Mouse (Mus musculus) cerebellum, postnatal 25 days (tissue): Measurements from ENCODE around the gene Mthfd1.

ENCODE experiments used
- DNase-seq, 2 experiments: peaks; one replicate each; pipeline ENCODE4 v3.0.0; 2021; ENCODE audit warnings: mixed read lengths in 2 of 2

Mthfd1 gene

DNA sequence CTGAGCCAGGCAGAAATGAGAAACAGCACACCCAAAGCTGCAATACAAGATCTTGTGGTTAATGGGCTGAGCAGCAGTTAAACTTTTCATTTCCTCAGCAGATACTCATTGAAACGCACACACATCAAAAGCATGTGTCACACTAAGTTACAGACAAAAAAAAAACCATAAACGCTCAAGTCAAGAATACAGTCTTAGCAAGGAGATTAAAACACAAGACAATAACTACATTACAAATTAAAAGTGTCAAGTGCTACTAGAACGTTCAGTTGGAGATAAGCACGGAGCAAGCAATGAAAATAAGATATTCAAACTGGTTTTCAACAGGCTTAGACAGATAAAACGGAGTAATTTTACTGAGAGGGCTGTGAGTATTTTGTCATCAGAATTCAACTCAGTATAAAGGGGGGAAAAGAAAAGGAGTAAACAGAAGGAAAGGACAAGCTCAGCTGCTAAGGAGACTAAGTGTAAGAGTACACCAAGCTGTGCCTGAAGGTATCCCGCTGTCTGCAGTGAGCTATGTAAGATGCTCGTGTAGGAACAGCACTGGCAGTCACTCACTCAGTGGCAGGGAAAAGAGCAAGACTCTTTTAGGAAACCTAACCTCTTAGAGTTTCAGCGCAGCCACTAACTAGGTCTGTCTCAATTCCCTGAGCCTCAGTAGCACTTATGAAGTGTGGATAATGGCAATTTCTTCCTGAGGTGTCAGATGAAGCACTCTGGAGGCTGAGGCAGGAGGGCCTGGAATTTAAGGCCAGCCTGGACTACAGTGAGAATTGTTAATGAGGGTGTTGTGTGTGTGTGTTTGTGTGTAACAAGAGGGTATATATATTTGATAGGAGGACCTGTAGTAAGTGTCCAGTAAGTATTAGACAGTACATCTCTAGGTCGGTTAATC, 106.6 kb downstream of the Mthfd1 start:
- no peak for DNase-seq

DNA sequence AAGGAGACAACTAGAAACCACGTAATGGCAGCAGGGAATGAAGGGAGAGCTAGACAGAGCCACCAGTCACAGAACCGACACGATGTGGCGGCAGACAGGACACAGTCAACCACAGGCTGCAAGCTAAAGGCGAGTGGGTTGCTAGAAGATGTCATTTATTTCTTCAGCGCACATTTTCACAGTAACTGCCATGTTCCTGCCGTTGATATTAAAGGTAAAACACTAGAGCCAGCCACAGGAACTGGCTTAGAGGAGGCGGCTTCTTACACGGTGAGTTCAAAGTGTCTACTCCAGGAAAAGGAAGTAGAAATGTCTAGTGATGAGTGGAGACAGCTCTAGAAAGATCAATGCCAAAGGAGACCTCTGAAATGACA, 107.2 kb downstream of the Mthfd1 start:
- no peak for DNase-seq

DNA sequence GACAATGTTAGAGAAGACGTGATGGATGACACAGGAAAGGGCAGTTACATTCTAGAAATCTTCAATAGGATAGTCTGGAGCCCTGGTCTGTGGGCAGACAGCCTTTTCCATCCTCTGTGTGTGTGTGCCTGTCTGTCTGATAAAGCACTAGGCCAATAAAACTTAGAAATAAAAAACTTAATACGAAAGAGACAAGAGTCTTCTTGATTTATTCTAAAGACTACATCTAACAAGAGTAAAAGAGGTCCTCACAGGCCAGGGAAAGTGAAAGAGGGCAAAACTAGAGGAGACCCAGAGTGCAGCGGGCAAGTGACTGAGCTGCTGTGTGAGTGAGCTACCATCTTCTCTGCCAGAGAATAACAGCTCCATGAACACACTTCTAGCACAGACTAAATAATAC, 111.2 kb downstream of the Mthfd1 start:
- no peak for DNase-seq

DNA sequence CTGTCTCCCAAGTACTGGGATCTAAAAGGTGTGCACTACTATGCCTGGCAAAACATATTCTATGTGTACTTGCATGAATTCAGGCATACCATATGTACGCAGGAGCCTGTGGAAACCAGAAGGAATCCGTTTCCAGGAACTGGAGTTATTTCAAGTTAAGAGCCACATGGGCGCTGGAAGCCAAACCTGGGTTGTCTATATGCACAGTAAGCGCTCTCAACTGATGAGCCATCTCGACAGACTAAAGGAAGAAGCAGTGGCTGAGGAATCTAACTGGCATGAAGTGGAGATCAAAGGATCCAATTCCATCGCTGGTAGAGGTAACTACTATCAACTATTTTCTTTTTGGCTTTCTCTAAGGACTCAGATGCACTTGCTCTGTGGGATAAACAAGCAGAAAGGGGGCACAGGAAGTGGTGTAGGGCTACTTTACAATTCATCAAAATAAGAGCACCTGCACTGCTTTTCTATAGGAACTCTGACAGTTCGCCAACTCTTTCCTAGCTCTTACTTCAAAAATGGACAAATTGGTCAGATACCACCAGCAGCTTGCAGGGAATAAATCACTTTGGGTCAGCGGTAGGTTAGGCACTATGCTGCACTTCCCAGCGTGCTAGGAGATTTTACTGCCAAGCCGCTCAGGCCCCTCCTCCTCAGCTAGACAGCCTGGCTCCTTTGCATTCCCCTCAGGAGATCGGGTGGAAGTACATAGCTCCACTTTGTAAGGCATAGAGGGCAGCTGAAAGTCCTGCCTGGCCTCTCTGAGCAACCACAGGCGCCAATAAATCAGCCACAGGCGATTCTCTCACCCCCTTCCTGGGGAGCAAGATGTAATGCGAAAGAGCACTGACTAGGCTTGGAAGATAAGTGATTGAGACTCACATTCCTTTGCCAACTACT, 112.2 kb downstream of the Mthfd1 start:
- peak; percentile 40 to 61 for DNase-seq

DNA sequence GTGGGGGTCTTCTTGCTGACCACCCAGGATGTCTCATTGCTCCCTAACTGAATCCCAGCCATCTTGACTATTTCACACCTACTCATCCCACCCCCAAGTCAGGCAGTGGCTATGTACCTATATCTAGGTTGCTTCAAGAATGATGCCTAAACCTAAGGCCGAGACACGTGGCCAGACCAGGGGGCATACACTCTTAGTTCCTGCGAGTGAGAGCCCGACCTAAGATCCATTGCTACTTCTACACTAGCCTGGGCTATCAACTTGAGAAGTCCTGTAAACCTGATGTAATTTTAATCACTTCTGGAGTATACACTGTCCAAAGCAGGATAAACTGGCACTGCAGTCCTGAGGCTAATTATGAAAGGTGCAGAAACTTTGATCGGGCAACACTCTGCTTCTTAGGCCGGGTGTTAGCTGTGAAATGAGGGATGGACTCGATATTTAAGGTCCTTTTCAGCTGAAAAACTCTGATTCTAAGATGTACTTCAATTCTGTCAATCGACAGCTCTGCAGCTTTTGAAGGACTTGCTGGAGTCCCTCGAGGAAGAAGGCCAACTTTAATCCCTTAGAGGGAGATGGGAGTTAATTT, 113.2 kb downstream of the Mthfd1 start:
- DNase-seq, result no peak

DNA sequence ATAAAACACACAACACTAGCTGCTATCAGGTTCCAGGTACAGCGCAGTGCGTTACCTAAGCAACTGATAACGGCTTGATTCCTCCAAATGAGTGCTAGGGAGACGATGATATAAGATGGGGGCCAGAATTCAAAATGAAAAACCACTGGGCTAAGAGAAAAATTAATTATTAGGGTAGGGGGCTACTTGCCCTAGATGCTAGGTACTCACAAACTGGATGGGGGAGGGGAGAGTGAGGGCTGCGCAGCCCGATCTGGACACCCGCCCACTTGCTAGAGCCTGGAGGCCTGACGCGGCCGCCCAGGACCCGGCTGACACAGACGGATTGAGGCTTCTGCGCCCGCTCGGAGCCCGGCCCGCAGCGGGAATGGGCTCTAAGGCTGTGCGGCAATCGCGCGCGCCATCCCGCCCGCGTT, 113.7 kb downstream of the Mthfd1 start:
- peak in 1 of 2 experiments; percentile 84 for DNase-seq
